Mouse (Mus musculus) bone marrow, adult 2 months (tissue): Measurements from ENCODE around the gene Tefm.

Experiments
- CTCF ChIP-seq: fragments of 200-500 bp; IDR thresholded peaks from 2 replicates; pipeline ENCODE4 v1.5.1; 2011; ENCODE audit warnings: low read length, control low read depth; ENCODE audit not compliant: control insufficient read depth, insufficient read depth
- POLR2A ChIP-seq: fragments of 200-500 bp; IDR thresholded peaks from 2 replicates; pipeline ENCODE4 v1.6.1; 2011; ENCODE audit warnings: low read depth, mild to moderate bottlenecking, control low read depth, low read length, borderline replicate concordance; ENCODE audit not compliant: control insufficient read depth

GRCm38 (mm10) chr11:80101298-80101697, 40.7 kb downstream of the Tefm start:
- TF ChIP-seq CTCF: no peak
- TF ChIP-seq POLR2A: no peak
